ENCODE assay signal across 9 mouse cellular contexts in the genomic region with DNA sequence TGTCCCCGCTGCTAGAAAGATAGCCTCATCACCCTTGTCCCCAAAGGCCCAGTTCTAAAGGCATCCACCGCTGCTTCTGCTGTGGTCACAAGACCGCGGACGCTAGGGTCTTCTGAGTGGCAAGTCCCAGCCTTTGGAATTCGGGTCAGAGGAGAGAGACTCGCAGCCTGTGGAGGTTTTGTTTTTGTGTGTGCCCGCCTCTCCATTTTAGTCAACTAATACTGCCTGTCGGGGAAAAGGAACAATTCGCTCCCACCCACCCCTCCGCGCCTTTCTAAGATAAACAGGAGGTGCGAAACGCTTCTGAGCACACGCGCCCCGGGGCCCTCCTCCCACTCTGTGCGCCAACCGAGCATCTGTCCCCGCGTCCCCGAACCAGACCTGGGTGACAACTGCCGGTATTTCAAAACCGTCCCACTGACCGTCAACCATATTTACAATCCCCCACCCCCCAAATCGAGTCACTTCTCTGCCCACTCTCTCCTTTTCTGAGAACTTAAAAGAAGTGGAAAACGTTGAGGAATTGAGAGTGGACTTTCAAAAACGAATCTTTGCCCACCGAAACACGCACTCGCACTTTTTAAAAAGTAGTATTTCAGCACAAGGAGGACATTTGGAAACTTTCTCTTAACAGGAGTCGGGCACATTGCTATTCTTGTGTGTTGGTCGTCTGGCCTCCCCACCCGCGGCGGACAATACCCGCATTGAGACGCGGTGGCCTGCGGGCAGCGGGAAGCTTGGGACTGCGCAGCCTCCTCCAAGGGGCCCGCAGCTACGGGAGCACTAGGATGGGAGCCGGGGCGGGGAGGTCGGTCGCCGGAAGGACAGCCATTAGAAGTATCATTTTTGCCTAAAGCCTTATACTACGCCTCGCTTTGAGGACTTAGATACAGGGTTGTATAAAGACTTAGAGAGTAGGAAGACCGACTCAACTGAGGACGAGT. TPM values are rescaled to one million over a fixed set of nuclear protein-coding genes. Genes with fewer than 3 reads are reported as not detected.
DNase-seq lines count a peak whose midpoint lies in the region; ATAC-seq and TF ChIP-seq lines count a peak whose summit lies in the region.
"Had no signal": no experiment of that assay in that cellular context is flagged by ENCODE, and none has a peak within 500 bp of the region (broad histone marks: within the 10 kb centered on the region; RNA-seq: fewer than 3 reads in every experiment).

No protein-coding gene starts in this region.

- H3K4me3 ChIP-seq in heart, embryonic 10.5 days = peak overlapping the region; percentile 50
- H3K4me3 ChIP-seq in forebrain, postnatal 0 days (ENCODE audit: low read depth, low read length) = peak overlapping the region; percentile 39
- peak overlapping the region; percentile 49 for H3K4me3 ChIP-seq in liver, postnatal 0 days (ENCODE audit: low read depth, low read length)

- TF ChIP-seq CTCF in forebrain, postnatal 0 days (IDR thresholded peaks at IDR 0.05; ENCODE audit: low read depth) = no peak
- TF ChIP-seq CTCF in liver, postnatal 0 days (IDR thresholded peaks at IDR 0.05; ENCODE audit: low read depth) = no peak

- 1% methylated on average over 53 of the region's 53 CpGs for WGBS in heart, embryonic 10.5 days
- 1% methylated on average over 53 of the region's 53 CpGs for WGBS in forebrain, postnatal 0 days
- 1% methylated on average over 53 of the region's 53 CpGs for WGBS in liver, postnatal 0 days (ENCODE audit: insufficient replicate concordance)

- H3K27ac ChIP-seq in heart, embryonic 10.5 days = no peak overlapping the region
- H3K27ac ChIP-seq in forebrain, postnatal 0 days (ENCODE audit: low read depth, low read length) = peak overlapping the region; percentile 92
- no peak overlapping the region for H3K27ac ChIP-seq in liver, postnatal 0 days (ENCODE audit: low read depth)
- H3K27ac ChIP-seq: liver, embryonic 14.5 days had no signal

- no peaks in the 10 kb centered on the region for H3K36me3 ChIP-seq in heart, embryonic 10.5 days
- H3K36me3 ChIP-seq in forebrain, postnatal 0 days (ENCODE audit: insufficient read depth) = no peaks in the 10 kb centered on the region
- H3K36me3 ChIP-seq in liver, postnatal 0 days (replicated peaks; ENCODE audit: insufficient read depth, low read length) = no peaks in the 10 kb centered on the region

- ATAC-seq in forebrain, postnatal 0 days = no peak
- ATAC-seq in liver, postnatal 0 days = no peak

- H3K9me3 ChIP-seq in heart, embryonic 10.5 days = no peaks in the 10 kb centered on the region
- H3K9me3 ChIP-seq in forebrain, postnatal 0 days (ENCODE audit: low read length) = no peaks in the 10 kb centered on the region
- no peaks in the 10 kb centered on the region for H3K9me3 ChIP-seq in liver, postnatal 0 days (ENCODE audit: low read length)

- H3K9ac ChIP-seq in forebrain, postnatal 0 days = peak overlapping the region; percentile 61
- no peak overlapping the region for H3K9ac ChIP-seq in liver, postnatal 0 days (replicated peaks)
- H3K9ac ChIP-seq: liver, embryonic 14.5 days had no signal

- intact Hi-C loops in heart, postnatal 36 days (cut with DNase I) = no loop called here

- peaks cover 98% of the 10 kb centered on the region for H3K27me3 ChIP-seq in heart, embryonic 10.5 days (ENCODE audit: insufficient read depth, poor library complexity, severe bottlenecking)
- H3K27me3 ChIP-seq in forebrain, postnatal 0 days (ENCODE audit: insufficient read depth, low read length) = no peaks in the 10 kb centered on the region
- peaks cover 97% of the 10 kb centered on the region for H3K27me3 ChIP-seq in liver, postnatal 0 days (ENCODE audit: insufficient read depth, low read length)

- peak overlapping the region; percentile 88 for H3K4me2 ChIP-seq in forebrain, postnatal 0 days (ENCODE audit: low read depth)
- peak overlapping the region; percentile 72 for H3K4me2 ChIP-seq in liver, postnatal 0 days (ENCODE audit: low read depth, low read length)

- H3K4me1 ChIP-seq in heart, embryonic 10.5 days = peaks cover 20% of the 10 kb centered on the region
- H3K4me1 ChIP-seq in forebrain, postnatal 0 days (ENCODE audit: insufficient read depth) = peaks cover 6% of the 10 kb centered on the region
- H3K4me1 ChIP-seq in liver, postnatal 0 days (ENCODE audit: insufficient read depth) = peaks cover 12% of the 10 kb centered on the region

- no peak for DNase-seq in heart, embryonic 10.5 days (ENCODE audit: low spot score)
- no peak for DNase-seq in heart, postnatal 36 days
- DNase-seq in Muller cell, postnatal 12 days (ENCODE audit: inconsistent ontology term) = peak; percentile 89
- DNase-seq in forebrain, postnatal 0 days = peak; percentile 75
- DNase-seq in liver, postnatal 0 days = no peak
- DNase-seq in thymus, postnatal 14 days = no peak
- DNase-seq in thymus, adult 18-20 months = no peak
- no peak for DNase-seq in layer of hippocampus, adult 9-10 months (ENCODE audit: low spot score)

- no peak for TF ChIP-seq EP300 in liver, postnatal 0 days (IDR thresholded peaks at IDR 0.05; ENCODE audit: low read depth)

RNA-seq across cellular contexts. Expression of a gene that starts 12.8 kb away (rescaled TPM):
- 0.20 and 0.77 TPM in 2 replicates for polyA plus RNA-seq in heart, embryonic 10.5 days (2016; fragmentation: Nextera tagmentation; extraction: Ambion mirVana)
- total RNA-seq in heart, postnatal 36 days (2021) = under 1 TPM in 1 of 2 experiments, not detected in 1; 0.16 TPM
- 80.9 and 120 TPM in 2 replicates for total RNA-seq in forebrain, postnatal 0 days (2014; rRNA removed)
- 23.1 and 31.0 TPM in 2 replicates for polyA plus RNA-seq in forebrain, postnatal 0 days (2015; fragmentation: Nextera tagmentation; extraction: Ambion mirVana)
- not detected in 2 replicates for polyA plus RNA-seq in liver, postnatal 0 days (2015; fragmentation: Nextera tagmentation; extraction: Ambion mirVana)

Comparison
In these comparisons a context has a peak if more than half of its experiments do, and no peak if none do; other contexts are left out.
1. DNase-seq: peak in Muller cell, postnatal 12 days (single experiment) and forebrain, postnatal 0 days (single experiment); none in heart, embryonic 10.5 days (single experiment), heart, postnatal 36 days (0 of 2), liver, postnatal 0 days (single experiment), thymus, postnatal 14 days (single experiment), thymus, adult 18-20 months (0 of 2) and layer of hippocampus, adult 9-10 months (single experiment).
2. RNA of a gene that starts 12.8 kb away (polyA plus RNA-seq): 23.1 to 31.0 TPM in forebrain, postnatal 0 days; 0.20 to 0.77 TPM in heart, embryonic 10.5 days and not detected in liver, postnatal 0 days; every median in the first group is over 10 times any median in the second.
3. Peak in every context shown above with its lines, with median percentiles within 50 percentile points of each other: H3K4me3 ChIP-seq.